Mouse (Mus musculus): ENCODE data around the gene Lama2. TPM values are rescaled to one million over a fixed set of nuclear protein-coding genes. Genes with fewer than 3 reads are reported as not detected.

Gene Lama2
- total and polyA plus RNA-seq, 3 experiments, result not detected

DNA sequence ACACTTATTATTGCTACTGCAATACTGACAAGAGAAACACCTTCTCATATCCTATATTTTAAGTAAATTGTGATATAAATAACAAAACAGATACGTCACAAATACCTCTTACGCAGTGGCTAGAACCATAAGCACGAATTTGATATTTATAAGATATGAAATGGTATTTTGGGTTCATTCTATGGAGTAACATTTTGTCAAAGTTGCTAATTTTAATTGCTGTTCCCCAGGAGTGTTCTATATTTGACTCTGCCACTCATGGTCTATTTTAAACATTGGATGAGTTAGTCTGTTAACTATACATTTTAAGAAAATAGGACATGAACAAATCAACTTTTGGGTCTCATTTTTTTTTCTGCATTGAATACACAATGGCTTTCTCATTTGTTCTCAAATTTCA, 469.3 kb downstream of the Lama2 start (continued):
- no peak for TF ChIP-seq UBTF (IDR thresholded peaks at IDR 0.05; ENCODE audit: borderline replicate concordance, insufficient read depth, low read depth, low read length)

DNA sequence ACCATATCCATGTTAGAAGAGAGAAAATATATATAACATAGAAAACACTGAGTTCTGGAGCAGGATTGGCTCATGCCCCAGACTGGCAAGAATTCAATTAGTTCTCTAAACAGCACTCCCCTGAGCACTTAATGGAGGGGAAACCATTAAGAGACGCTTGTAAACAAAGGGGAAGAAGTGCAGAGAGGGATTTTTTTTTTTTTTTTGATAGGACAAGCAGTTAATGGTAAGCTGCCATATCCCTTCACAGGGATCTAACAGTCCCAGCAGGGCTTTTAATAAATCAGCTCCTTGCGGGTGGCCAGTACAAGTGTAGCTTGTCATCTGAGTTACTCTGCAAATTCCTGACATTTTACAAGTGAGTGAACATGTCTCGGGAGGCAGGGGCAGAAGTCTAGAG, 479.1 kb downstream of the Lama2 start:
- H3K79me2 ChIP-seq (ENCODE audit: control insufficient read depth, insufficient read depth, low read length, poor library complexity), result no peaks in the 10 kb centered on the region
- no peaks in the 10 kb centered on the region for H3K27me3 ChIP-seq (ENCODE audit: control insufficient read depth in 1 of 2, insufficient read depth in 2 of 2, low read length in 2 of 2)
- no peak for TF ChIP-seq MYC (IDR thresholded peaks at IDR 0.05; ENCODE audit: low read depth, low read length)
- no peak for TF ChIP-seq SMC3 (IDR thresholded peaks at IDR 0.05; ENCODE audit: low read depth, low read length)
- TF ChIP-seq TCF12 (IDR thresholded peaks at IDR 0.05; ENCODE audit: low read depth, low read length), result no peak
- TF ChIP-seq ZNF384 (IDR thresholded peaks at IDR 0.05; ENCODE audit: low read depth, low read length), result no peak
- TF ChIP-seq RCOR1 (IDR thresholded peaks at IDR 0.05; ENCODE audit: low read depth, low read length), result no peak
- TF ChIP-seq HCFC1 (IDR thresholded peaks at IDR 0.05; ENCODE audit: low read depth, low read length), result no peak
- TF ChIP-seq POLR2AphosphoS5 (IDR thresholded peaks at IDR 0.05; ENCODE audit: borderline replicate concordance, low read depth, low read length), result no peak
- no peak for TF ChIP-seq CTCF (IDR thresholded peaks at IDR 0.05 in 2 of 3, conservative IDR thresholded peaks at IDR 0.05 in 1 of 3; ENCODE audit: control insufficient read depth in 1 of 3, insufficient read depth in 1 of 3, low read depth in 2 of 3, low read length in 3 of 3, poor library complexity in 1 of 3, severe bottlenecking in 1 of 3)
- no peak for TF ChIP-seq GABPA (IDR thresholded peaks at IDR 0.05; ENCODE audit: low read depth, low read length)
- TF ChIP-seq JUND (IDR thresholded peaks at IDR 0.05; ENCODE audit: low read depth, low read length), result no peak
- TF ChIP-seq POLR2A (IDR thresholded peaks at IDR 0.05; ENCODE audit: control insufficient read depth in 1 of 2, insufficient read depth in 1 of 2, low read depth in 1 of 2, low read length in 2 of 2, poor library complexity in 1 of 2), result no peak
- no peak for TF ChIP-seq MXI1 (IDR thresholded peaks at IDR 0.05; ENCODE audit: low read depth, low read length)
- TF ChIP-seq SIN3A (IDR thresholded peaks at IDR 0.05; ENCODE audit: low read length), result no peak
- TF ChIP-seq ELF1 (IDR thresholded peaks at IDR 0.05; ENCODE audit: low read depth, low read length), result no peak
- TF ChIP-seq MAFK (IDR thresholded peaks at IDR 0.05; ENCODE audit: borderline replicate concordance, low read depth, low read length), result no peak
- no peak for TF ChIP-seq USF2 (IDR thresholded peaks at IDR 0.05; ENCODE audit: borderline replicate concordance in 1 of 2, insufficient read depth in 1 of 2, low read depth in 1 of 2, low read length in 2 of 2)
- TF ChIP-seq UBTF (IDR thresholded peaks at IDR 0.05; ENCODE audit: borderline replicate concordance, insufficient read depth, low read depth, low read length), result no peak
- no peak for TF ChIP-seq CHD2 (IDR thresholded peaks at IDR 0.05; ENCODE audit: low read length)
- TF ChIP-seq MAX (IDR thresholded peaks at IDR 0.05; ENCODE audit: low read length), result no peak
- H3K9me3 ChIP-seq (replicated peaks; ENCODE audit: insufficient read depth, low read length), result no peaks in the 10 kb centered on the region
- no peaks in the 10 kb centered on the region for H3K36me3 ChIP-seq (ENCODE audit: control insufficient read depth in 1 of 2, insufficient read depth in 2 of 2, low read length in 2 of 2)
- no peaks in the 10 kb centered on the region for H3K4me1 ChIP-seq (ENCODE audit: control insufficient read depth in 1 of 2, insufficient read depth in 2 of 2, low read length in 2 of 2)
- no peak overlapping the region for H3K4me3 ChIP-seq (ENCODE audit: control insufficient read depth in 1 of 2, insufficient read depth in 1 of 2, low read depth in 2 of 2, low read length in 2 of 2)
- H3K9ac ChIP-seq (ENCODE audit: control insufficient read depth, low read depth, low read length, poor library complexity, severe bottlenecking), result no peak overlapping the region
- no peak for DNase-seq (ENCODE audit: low read depth, low spot score)
- no peak overlapping the region for H3K27ac ChIP-seq (ENCODE audit: control insufficient read depth, low read depth, low read length)

DNA sequence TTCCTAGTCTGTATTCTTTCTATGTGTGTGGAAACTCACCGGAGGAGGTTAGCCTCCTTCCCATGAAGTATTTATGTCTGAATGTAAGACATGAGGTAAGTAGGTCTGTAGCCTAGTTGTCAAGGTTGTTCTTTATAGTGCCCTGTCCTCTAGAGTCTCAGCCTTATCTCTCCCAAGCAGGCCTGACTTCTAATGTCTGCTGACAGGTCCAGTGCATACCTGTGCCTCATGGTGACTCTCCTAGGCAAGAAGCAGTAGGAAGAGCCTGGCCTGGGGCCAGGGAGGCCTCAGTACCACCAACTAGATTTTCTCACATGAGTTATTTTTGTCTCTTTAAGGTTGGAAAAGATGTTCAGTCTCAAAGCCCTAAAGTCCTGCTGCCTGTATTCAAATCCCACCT, 483.8 kb downstream of the Lama2 start:
- Histone ChIP-seq H3K27me3 (ENCODE audit: control insufficient read depth in 1 of 2, insufficient read depth in 2 of 2, low read length in 2 of 2) (no peaks in the 10 kb centered on the region), H3K79me2 (ENCODE audit: control insufficient read depth, insufficient read depth, low read length, poor library complexity) (no peaks in the 10 kb centered on the region), H3K36me3 (ENCODE audit: control insufficient read depth in 1 of 2, insufficient read depth in 2 of 2, low read length in 2 of 2) (no peaks in the 10 kb centered on the region), H3K9me3 (replicated peaks; ENCODE audit: insufficient read depth, low read length) (no peaks in the 10 kb centered on the region), H3K4me3 (ENCODE audit: control insufficient read depth in 1 of 2, insufficient read depth in 1 of 2, low read depth in 2 of 2, low read length in 2 of 2) (no peak overlapping the region), H3K27ac (ENCODE audit: control insufficient read depth, low read depth, low read length) (no peak overlapping the region), H3K9ac (ENCODE audit: control insufficient read depth, low read depth, low read length, poor library complexity, severe bottlenecking) (no peak overlapping the region), H3K4me1 (ENCODE audit: control insufficient read depth in 1 of 2, insufficient read depth in 2 of 2, low read length in 2 of 2) (no peaks in the 10 kb centered on the region)
- DNase-seq (ENCODE audit: low read depth, low spot score), result no peak
- TF ChIP-seq MAZ (IDR thresholded peaks at IDR 0.05; ENCODE audit: low read depth, low read length) (no peak), E2F4 (IDR thresholded peaks at IDR 0.05; ENCODE audit: borderline replicate concordance, low read depth, low read length) (no peak), NELFE (IDR thresholded peaks at IDR 0.05; ENCODE audit: low read depth, low read length) (no peak), MXI1 (IDR thresholded peaks at IDR 0.05; ENCODE audit: low read depth, low read length) (no peak), RAD21 (IDR thresholded peaks at IDR 0.05; ENCODE audit: low read depth, low read length) (no peak), CHD2 (IDR thresholded peaks at IDR 0.05; ENCODE audit: low read length) (no peak)

Measured in MEL (cell line).